Mouse (Mus musculus): ENCODE measurements around the gene Dctn3.
A peak's percentile ranks its signal among the peaks of the same experiment; 100 is the strongest.

DNA sequence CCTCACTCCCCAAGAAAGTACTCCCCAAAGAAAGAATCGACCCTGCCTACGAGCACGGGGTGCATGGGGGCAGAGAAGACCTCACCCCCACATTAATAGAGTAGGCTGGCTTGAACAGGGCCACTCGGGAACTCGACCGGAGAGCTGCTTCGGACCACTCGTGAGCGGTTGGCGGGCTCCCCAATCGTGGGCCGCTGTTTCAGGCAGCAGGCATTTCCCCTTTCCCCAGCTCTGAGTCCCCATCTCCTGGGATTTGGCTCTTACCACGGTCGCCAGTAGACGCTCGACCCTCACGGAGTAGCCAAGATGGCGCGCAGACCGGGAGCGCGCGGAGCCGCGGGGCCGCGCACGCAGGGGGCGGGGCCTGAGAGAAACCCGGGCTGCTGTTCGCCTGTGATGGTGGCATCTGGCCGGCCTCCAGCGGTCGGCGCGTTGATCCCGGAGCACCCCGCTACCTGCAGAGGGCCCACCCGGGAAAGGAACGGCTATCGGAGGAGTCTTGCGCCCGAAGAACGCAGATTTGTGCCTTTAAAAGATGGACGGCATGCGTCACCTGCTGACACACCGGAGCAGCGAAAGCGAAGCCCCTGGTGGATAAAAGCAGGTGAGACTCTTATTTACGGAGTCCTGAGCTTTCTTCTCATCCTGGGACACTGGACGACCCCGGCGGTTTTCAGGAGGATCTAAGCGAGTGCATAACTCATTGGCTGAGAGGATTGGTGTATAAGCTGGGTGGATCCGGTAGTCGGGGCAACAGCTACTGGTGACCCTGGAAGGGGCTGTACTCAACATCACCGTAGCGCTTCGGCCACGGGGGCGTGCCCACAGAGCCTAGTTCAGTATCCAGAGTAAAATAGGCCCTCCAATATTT is 9.5 kb downstream of the Dctn3 start, which contains the start of gene Rpp25l:
- TF ChIP-seq CTCF (IDR thresholded peaks at IDR 0.05; ENCODE audit: low read depth) (peak; percentile 34), EP300 (IDR thresholded peaks at IDR 0.05; ENCODE audit: low read depth) (no peak)

Measured in liver, postnatal 0 days (tissue).